Mouse (Mus musculus): ENCODE results near the gene Plekhg1. TPM values are rescaled to one million over a fixed set of nuclear protein-coding genes. Genes with fewer than 3 reads are reported as not detected.

Plekhg1 gene
- polyA plus RNA-seq, 1 experiment: 2.3 TPM

DNA sequence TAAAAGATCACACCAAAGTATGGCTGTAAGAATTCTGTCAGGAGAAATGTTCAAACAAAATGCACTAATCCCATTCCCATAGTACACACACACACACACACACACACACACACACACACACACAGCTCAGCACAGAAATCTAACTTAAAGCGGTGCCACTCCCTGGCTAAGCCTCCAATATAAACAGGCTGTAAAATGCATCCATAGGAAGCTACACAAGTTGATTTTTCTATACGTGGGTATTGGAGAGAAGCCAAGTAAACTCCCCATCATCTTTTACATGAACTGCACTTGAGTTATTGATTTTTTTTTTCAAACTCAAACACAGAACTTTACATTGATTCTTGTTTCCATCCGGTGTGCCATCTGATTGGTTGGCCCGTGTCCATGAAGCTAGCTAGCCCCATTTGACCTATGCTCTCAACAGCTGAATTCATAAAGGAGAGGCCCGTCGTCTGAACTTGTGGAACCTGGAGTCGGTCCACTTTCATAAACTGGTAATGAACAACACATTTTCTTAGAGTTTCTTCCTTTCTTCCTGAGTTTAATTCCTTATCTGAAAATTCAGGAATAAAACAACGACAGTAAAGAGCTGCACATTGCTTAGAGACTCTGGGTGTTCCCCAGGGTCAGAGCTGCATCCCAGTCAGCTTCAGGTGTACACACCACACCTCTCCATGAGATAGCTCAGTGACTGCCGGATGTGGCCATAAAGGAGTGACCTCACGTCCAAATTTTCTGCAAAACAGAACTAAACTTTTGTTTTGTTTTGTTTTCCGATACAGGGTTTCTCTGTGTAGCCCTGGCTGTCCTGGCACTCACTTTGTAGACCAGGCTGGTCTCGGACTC, 39.7 kb upstream of the Plekhg1 start:
- no peak for DNase-seq
- Histone ChIP-seq H3K36me3 (ENCODE audit: control insufficient read depth, insufficient read depth, low read length) (no peaks in the 10 kb centered on the region), H3K27me3 (ENCODE audit: control insufficient read depth, insufficient read depth, low read length) (no peaks in the 10 kb centered on the region), H3K27ac (ENCODE audit: control insufficient read depth, insufficient read depth, low read length) (no peak overlapping the region), H3K4me3 (ENCODE audit: control insufficient read depth, insufficient read depth, low read length) (no peak overlapping the region), H3K4me1 (replicated peaks; ENCODE audit: control insufficient read depth, insufficient read depth, low read length) (no peaks in the 10 kb centered on the region)
- TF ChIP-seq CTCF (IDR thresholded peaks at IDR 0.05; ENCODE audit: borderline replicate concordance, control insufficient read depth, extremely low read depth, insufficient read depth, low read length, poor library complexity) (no peak), POLR2A (IDR thresholded peaks at IDR 0.05; ENCODE audit: control insufficient read depth, extremely low read depth, insufficient read depth, low read length, poor library complexity) (no peak)
- WGBS: 89% methylated on average over 12 of the region's 12 CpGs

DNA sequence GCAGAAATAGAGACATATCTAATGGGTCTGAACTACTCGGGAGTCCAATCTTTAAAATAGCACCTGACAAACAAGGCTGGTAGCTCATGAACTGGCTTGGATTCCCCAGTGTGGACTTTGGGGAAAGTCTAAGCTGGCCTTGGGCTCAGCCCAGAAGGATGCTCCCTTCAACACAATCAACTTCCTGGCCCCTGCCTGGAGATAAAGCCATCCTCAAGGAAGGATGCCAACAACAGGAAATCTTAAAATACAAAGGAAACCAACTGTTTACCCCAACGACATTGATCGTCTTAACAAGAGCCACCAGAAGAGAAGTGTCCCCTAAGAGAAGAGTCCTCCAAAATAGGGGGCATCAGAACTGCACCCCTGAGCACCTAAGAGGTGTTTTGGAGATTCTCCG, 38.3 kb upstream of the Plekhg1 start:
- WGBS: 80% methylated on average over 4 of the region's 4 CpGs
- no peak for TF ChIP-seq POLR2A (IDR thresholded peaks at IDR 0.05; ENCODE audit: control insufficient read depth, extremely low read depth, insufficient read depth, low read length, poor library complexity)
- no peak for TF ChIP-seq CTCF (IDR thresholded peaks at IDR 0.05; ENCODE audit: borderline replicate concordance, control insufficient read depth, extremely low read depth, insufficient read depth, low read length, poor library complexity)
- Histone ChIP-seq H3K36me3 (ENCODE audit: control insufficient read depth, insufficient read depth, low read length) (no peaks in the 10 kb centered on the region), H3K27ac (ENCODE audit: control insufficient read depth, insufficient read depth, low read length) (no peak overlapping the region), H3K27me3 (ENCODE audit: control insufficient read depth, insufficient read depth, low read length) (no peaks in the 10 kb centered on the region), H3K4me3 (ENCODE audit: control insufficient read depth, insufficient read depth, low read length) (no peak overlapping the region), H3K4me1 (replicated peaks; ENCODE audit: control insufficient read depth, insufficient read depth, low read length) (no peaks in the 10 kb centered on the region)
- DNase-seq: no peak

DNA sequence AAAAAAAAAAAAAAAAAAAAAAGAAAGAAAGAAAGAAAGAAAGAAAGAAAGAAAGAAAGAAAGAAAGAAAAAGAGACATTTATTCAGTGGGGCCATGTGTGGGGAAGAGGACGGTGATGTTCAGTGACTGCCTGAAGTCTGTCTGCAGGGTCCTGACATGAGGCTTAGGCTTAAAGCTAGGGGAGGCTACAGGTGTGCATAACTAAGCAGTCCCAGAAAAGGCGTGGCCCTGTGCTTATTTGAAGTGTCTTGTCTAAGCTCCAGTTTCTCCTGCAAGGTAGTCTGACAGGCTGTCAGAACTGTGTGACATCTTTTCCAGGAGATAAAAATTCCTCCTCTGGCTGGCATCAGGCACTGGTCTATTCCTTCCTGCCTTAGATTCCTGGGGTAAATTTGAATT, 37.6 kb upstream of the Plekhg1 start:
- H3K27ac ChIP-seq (ENCODE audit: control insufficient read depth, insufficient read depth, low read length): no peak overlapping the region
- WGBS: 95% methylated on average over 2 of the region's 2 CpGs
- TF ChIP-seq POLR2A (IDR thresholded peaks at IDR 0.05; ENCODE audit: control insufficient read depth, extremely low read depth, insufficient read depth, low read length, poor library complexity) (no peak), CTCF (IDR thresholded peaks at IDR 0.05; ENCODE audit: borderline replicate concordance, control insufficient read depth, extremely low read depth, insufficient read depth, low read length, poor library complexity) (no peak)

DNA sequence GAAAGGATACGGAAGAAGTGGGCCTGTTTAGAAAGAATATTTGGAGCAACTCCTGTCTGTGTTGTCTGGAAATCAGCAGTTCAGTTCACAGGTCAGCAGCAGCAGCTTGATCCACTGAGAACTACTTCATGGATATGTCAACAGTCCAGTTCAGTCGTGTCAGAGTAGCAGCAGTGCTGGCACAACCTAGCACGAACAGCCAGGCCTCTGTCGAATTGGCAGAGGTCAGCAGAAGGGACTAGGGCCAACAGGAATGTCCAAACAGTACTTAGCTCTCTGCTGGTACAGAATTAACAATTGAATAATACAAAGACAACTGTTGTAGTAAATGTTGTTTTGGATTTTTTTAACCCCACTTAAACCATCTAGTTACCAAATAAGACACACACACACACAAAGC, 33.9 kb upstream of the Plekhg1 start:
- WGBS: 87% methylated on average over 4 of the region's 4 CpGs
- Histone ChIP-seq H3K4me3 (ENCODE audit: control insufficient read depth, insufficient read depth, low read length) (no peak overlapping the region), H3K27ac (ENCODE audit: control insufficient read depth, insufficient read depth, low read length) (no peak overlapping the region), H3K4me1 (replicated peaks; ENCODE audit: control insufficient read depth, insufficient read depth, low read length) (no peaks in the 10 kb centered on the region), H3K36me3 (ENCODE audit: control insufficient read depth, insufficient read depth, low read length) (no peaks in the 10 kb centered on the region), H3K27me3 (ENCODE audit: control insufficient read depth, insufficient read depth, low read length) (no peaks in the 10 kb centered on the region)
- no peak for TF ChIP-seq POLR2A (IDR thresholded peaks at IDR 0.05; ENCODE audit: control insufficient read depth, extremely low read depth, insufficient read depth, low read length, poor library complexity)
- TF ChIP-seq CTCF (IDR thresholded peaks at IDR 0.05; ENCODE audit: borderline replicate concordance, control insufficient read depth, extremely low read depth, insufficient read depth, low read length, poor library complexity): no peak
- no peak for DNase-seq

More for the DNA sequence above, 37.6 kb upstream of the Plekhg1 start:
- H3K27me3 ChIP-seq (ENCODE audit: control insufficient read depth, insufficient read depth, low read length): no peaks in the 10 kb centered on the region
- DNase-seq: no peak
- no peaks in the 10 kb centered on the region for H3K4me1 ChIP-seq (replicated peaks; ENCODE audit: control insufficient read depth, insufficient read depth, low read length)
- H3K4me3 ChIP-seq (ENCODE audit: control insufficient read depth, insufficient read depth, low read length): no peak overlapping the region
- H3K36me3 ChIP-seq (ENCODE audit: control insufficient read depth, insufficient read depth, low read length): no peaks in the 10 kb centered on the region

DNA sequence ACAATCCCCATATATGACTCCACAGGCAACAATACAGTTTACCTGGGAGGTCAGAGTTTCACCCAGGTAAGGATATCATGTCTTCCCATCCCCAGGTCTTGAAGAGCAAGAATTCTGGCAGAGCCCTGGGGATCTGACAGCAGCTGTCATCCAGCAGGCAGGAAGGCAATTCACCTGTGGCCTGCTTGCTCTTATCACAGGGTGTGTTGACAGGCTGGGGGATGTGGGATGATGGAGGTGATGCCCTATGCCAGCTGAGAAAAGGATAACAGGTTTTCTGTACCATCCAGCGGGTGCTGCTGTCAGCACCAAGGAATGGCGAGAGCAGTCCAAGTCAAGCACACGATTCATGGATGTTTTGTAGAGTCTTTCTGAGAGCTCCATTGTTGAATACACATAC, 30.1 kb upstream of the Plekhg1 start:
- Histone ChIP-seq H3K36me3 (ENCODE audit: control insufficient read depth, insufficient read depth, low read length) (no peaks in the 10 kb centered on the region), H3K27me3 (ENCODE audit: control insufficient read depth, insufficient read depth, low read length) (no peaks in the 10 kb centered on the region), H3K4me1 (replicated peaks; ENCODE audit: control insufficient read depth, insufficient read depth, low read length) (no peaks in the 10 kb centered on the region), H3K4me3 (ENCODE audit: control insufficient read depth, insufficient read depth, low read length) (no peak overlapping the region), H3K27ac (ENCODE audit: control insufficient read depth, insufficient read depth, low read length) (no peak overlapping the region)
- no peak for DNase-seq
- TF ChIP-seq CTCF (IDR thresholded peaks at IDR 0.05; ENCODE audit: borderline replicate concordance, control insufficient read depth, extremely low read depth, insufficient read depth, low read length, poor library complexity): no peak
- TF ChIP-seq POLR2A (IDR thresholded peaks at IDR 0.05; ENCODE audit: control insufficient read depth, extremely low read depth, insufficient read depth, low read length, poor library complexity): no peak
- 94% methylated on average over 3 of the region's 3 CpGs for WGBS

DNA sequence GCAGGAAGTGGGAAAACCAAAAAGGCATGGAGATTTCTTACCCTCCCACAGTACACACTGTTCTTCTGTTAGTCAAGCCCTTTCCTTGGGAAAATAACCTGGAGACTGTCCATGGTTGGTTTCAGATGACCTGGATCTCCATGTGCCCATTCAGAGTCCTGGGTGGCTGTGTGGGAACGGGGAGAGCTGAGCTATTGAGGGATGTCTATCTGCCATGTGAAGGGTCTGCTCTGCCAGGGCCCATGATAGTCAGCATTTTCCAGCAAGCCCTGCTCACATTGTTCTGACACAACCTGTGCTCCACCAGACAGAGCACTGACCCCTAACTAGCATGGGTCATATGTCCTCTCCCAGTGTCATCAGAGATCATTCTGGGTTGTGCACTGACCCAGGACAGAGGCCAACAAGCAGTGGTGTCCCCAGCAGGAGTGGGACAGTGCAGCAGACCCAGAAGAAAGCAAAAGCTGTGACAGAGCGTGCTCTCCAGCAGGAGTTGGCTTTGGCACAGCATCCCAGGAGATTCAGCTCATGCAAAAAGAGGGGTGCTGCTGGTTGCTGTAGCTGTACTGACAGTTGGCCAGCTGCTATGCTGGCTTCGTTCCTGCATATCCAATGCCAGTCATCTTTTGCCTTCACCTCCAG, 24.7 kb upstream of the Plekhg1 start:
- H3K4me1 ChIP-seq (replicated peaks; ENCODE audit: control insufficient read depth, insufficient read depth, low read length): no peaks in the 10 kb centered on the region
- H3K36me3 ChIP-seq (ENCODE audit: control insufficient read depth, insufficient read depth, low read length): no peaks in the 10 kb centered on the region
- 88% methylated on average over 3 of the region's 3 CpGs for WGBS
- no peaks in the 10 kb centered on the region for H3K27me3 ChIP-seq (ENCODE audit: control insufficient read depth, insufficient read depth, low read length)
- H3K4me3 ChIP-seq (ENCODE audit: control insufficient read depth, insufficient read depth, low read length): no peak overlapping the region
- TF ChIP-seq CTCF (IDR thresholded peaks at IDR 0.05; ENCODE audit: borderline replicate concordance, control insufficient read depth, extremely low read depth, insufficient read depth, low read length, poor library complexity) (no peak), POLR2A (IDR thresholded peaks at IDR 0.05; ENCODE audit: control insufficient read depth, extremely low read depth, insufficient read depth, low read length, poor library complexity) (no peak)
- DNase-seq: no peak
- no peak overlapping the region for H3K27ac ChIP-seq (ENCODE audit: control insufficient read depth, insufficient read depth, low read length)

Measured in thymus, adult 2 months (tissue).